Comparison of ENCODE assay signal across 27 mouse cellular contexts in genomic region chr2:174287921-174288320, GRCm38 (mm10). TPM values are rescaled to one million over a fixed set of nuclear protein-coding genes. Genes with fewer than 3 reads are reported as not detected.
A peak's percentile ranks its signal among the peaks of the same experiment; 100 is the strongest.
DNase-seq lines count a peak whose midpoint lies in the region; ATAC-seq and TF ChIP-seq lines count a peak whose summit lies in the region.
"Had no signal": no experiment of that assay in that cellular context is flagged by ENCODE, and none has a peak within 500 bp of the region (broad histone marks: within the 10 kb centered on the region; RNA-seq: fewer than 3 reads in every experiment).

No protein-coding gene starts in this region.

- TF ChIP-seq EP300 in liver, postnatal 0 days (IDR thresholded peaks at IDR 0.05; ENCODE audit: low read depth), result no peak

- no peak for DNase-seq in liver, postnatal 0 days
- no peak for DNase-seq in liver, embryonic 11.5 days (ENCODE audit: low spot score)
- DNase-seq in ES-E14 (ENCODE audit: low read depth, low spot score), result no peak
- no peak for DNase-seq in cerebellum, adult 9-10 months
- DNase-seq in adrenal gland, adult 18-20 months (ENCODE audit: low spot score in 2 of 2), result no peak
- DNase-seq: adrenal gland, adult 8-10 months; B cell, adult 2 months; cerebellum, adult 2 months; cerebellum, postnatal 36 days; embryo, embryonic 11 days; layer of hippocampus, postnatal 36 days; lung, embryonic 14.5 days; lung, postnatal 36 days; right cerebral cortex, adult 18-20 months; right cerebral cortex, postnatal 4 days; thymus, postnatal 36 days had no signal

- no peak for ATAC-seq in liver, postnatal 0 days
- ATAC-seq in liver, embryonic 11.5 days (replicated peaks; ENCODE audit: low FRiP score), result no peak
- ATAC-seq in embryonic facial prominence, embryonic 15.5 days (ENCODE audit: insufficient number of reproducible peaks, low FRiP score, low TSS enrichment, low read depth), result no peak
- ATAC-seq in neural tube, embryonic 13.5 days (ENCODE audit: low read depth), result no peak
- ATAC-seq: forebrain, embryonic 13.5 days; liver, embryonic 12.5 days; midbrain, embryonic 13.5 days had no signal

- no peak overlapping the region for H3K9ac ChIP-seq in liver, postnatal 0 days (replicated peaks)
- no peak overlapping the region for H3K9ac ChIP-seq in liver, embryonic 11.5 days (ENCODE audit: low read depth, low read length)
- H3K9ac ChIP-seq in ES-E14 (ENCODE audit: insufficient read depth, low read depth, low read length, poor library complexity, severe bottlenecking), result 0 out of 2 replicates have a peak overlapping the region, but pooled peaks have one; percentile 10
- no peak overlapping the region for H3K9ac ChIP-seq in embryonic facial prominence, embryonic 15.5 days
- H3K9ac ChIP-seq in neural tube, embryonic 13.5 days, result no peak overlapping the region
- H3K9ac ChIP-seq: forebrain, embryonic 13.5 days; hindbrain, embryonic 15.5 days; liver, embryonic 12.5 days; lung, embryonic 14.5 days; midbrain, embryonic 13.5 days; neural tube, embryonic 12.5 days had no signal

- H3K4me1 ChIP-seq in liver, postnatal 0 days (ENCODE audit: insufficient read depth), result no peaks in the 10 kb centered on the region
- H3K4me1 ChIP-seq in liver, embryonic 11.5 days (replicated peaks; ENCODE audit: control insufficient read depth, insufficient read depth, low read length), result peaks cover 10% of the 10 kb centered on the region
- peaks cover 4 to 14% of the 10 kb centered on the region in 2 experiments; a peak in 3 of 4 replicates for H3K4me1 ChIP-seq in ES-E14 (ENCODE audit: control insufficient read depth in 2 of 2, insufficient read depth in 2 of 2, low read length in 2 of 2, poor library complexity in 1 of 2)
- H3K4me1 ChIP-seq in embryonic facial prominence, embryonic 15.5 days, result peaks cover 37% of the 10 kb centered on the region
- H3K4me1 ChIP-seq in neural tube, embryonic 13.5 days (replicated peaks), result peaks cover 41% of the 10 kb centered on the region

- peaks cover 5% of the 10 kb centered on the region for H3K9me3 ChIP-seq in liver, postnatal 0 days (ENCODE audit: low read length)
- peaks cover 21% of the 10 kb centered on the region for H3K9me3 ChIP-seq in liver, embryonic 11.5 days (ENCODE audit: control insufficient read depth, low read length)
- H3K9me3 ChIP-seq in ES-E14 (ENCODE audit: control insufficient read depth, insufficient read depth, low read depth, low read length), result no peaks in the 10 kb centered on the region
- H3K9me3 ChIP-seq in embryonic facial prominence, embryonic 15.5 days (replicated peaks), result peaks cover 13% of the 10 kb centered on the region; the same call in 1 of the 2 replicates
- peaks cover 31% of the 10 kb centered on the region for H3K9me3 ChIP-seq in neural tube, embryonic 13.5 days

- H3K4me3 ChIP-seq in liver, postnatal 0 days (ENCODE audit: low read depth, low read length), result no peak overlapping the region
- H3K4me3 ChIP-seq in liver, embryonic 11.5 days (ENCODE audit: low read depth, low read length), result no peak overlapping the region
- peak overlapping the region; percentile 32 to 81 for H3K4me3 ChIP-seq in ES-E14 (ENCODE audit: insufficient read depth in 1 of 2, low read depth in 1 of 2, low read length in 2 of 2, poor library complexity in 1 of 2, severe bottlenecking in 1 of 2)
- H3K4me3 ChIP-seq in embryonic facial prominence, embryonic 15.5 days (replicated peaks), result peak overlapping the region; percentile 40; the same call in 1 of the 2 replicates
- peak overlapping the region; percentile 28; the same call in 1 of the 2 replicates for H3K4me3 ChIP-seq in neural tube, embryonic 13.5 days
- H3K4me3 ChIP-seq: forebrain, embryonic 13.5 days; heart, embryonic 10.5 days; hindbrain, embryonic 15.5 days; layer of hippocampus, adult 2 months; liver, embryonic 12.5 days; megakaryocyte, embryonic 14.5 days; midbrain, embryonic 13.5 days; neural tube, embryonic 12.5 days had no signal

- WGBS in liver, postnatal 0 days (ENCODE audit: insufficient replicate concordance), result 49% methylated on average over 7 of the region's 7 CpGs
- 44% methylated on average over 7 of the region's 7 CpGs for WGBS in liver, embryonic 11.5 days
- 43% methylated on average over 7 of the region's 7 CpGs for WGBS in embryonic facial prominence, embryonic 15.5 days
- WGBS in neural tube, embryonic 13.5 days, result 32% methylated on average over 7 of the region's 7 CpGs

- peaks cover 44% of the 10 kb centered on the region for H3K27me3 ChIP-seq in liver, postnatal 0 days (ENCODE audit: insufficient read depth, low read length)
- peaks cover 43% of the 10 kb centered on the region for H3K27me3 ChIP-seq in liver, embryonic 11.5 days (replicated peaks; ENCODE audit: control insufficient read depth, insufficient read depth, low read length)
- H3K27me3 ChIP-seq in embryonic facial prominence, embryonic 15.5 days, result peaks cover 48% of the 10 kb centered on the region
- peaks cover 63% of the 10 kb centered on the region for H3K27me3 ChIP-seq in neural tube, embryonic 13.5 days
- H3K27me3 ChIP-seq: CH12.LX had no signal

- H3K4me2 ChIP-seq in liver, postnatal 0 days (ENCODE audit: low read depth, low read length), result no peak overlapping the region
- no peak overlapping the region for H3K4me2 ChIP-seq in liver, embryonic 11.5 days
- H3K4me2 ChIP-seq in embryonic facial prominence, embryonic 15.5 days (replicated peaks), result 0 out of 2 replicates have a peak overlapping the region, but pooled peaks have one; percentile 8
- no peak overlapping the region for H3K4me2 ChIP-seq in neural tube, embryonic 13.5 days
- H3K4me2 ChIP-seq: forebrain, embryonic 13.5 days; hindbrain, embryonic 15.5 days; liver, embryonic 12.5 days; lung, embryonic 14.5 days; midbrain, embryonic 13.5 days; neural tube, embryonic 12.5 days had no signal

- TF ChIP-seq CTCF in liver, postnatal 0 days (IDR thresholded peaks at IDR 0.05; ENCODE audit: low read depth), result no peak

- H3K36me3 ChIP-seq in liver, postnatal 0 days (replicated peaks; ENCODE audit: insufficient read depth, low read length), result peaks cover 28% of the 10 kb centered on the region
- peaks cover 53% of the 10 kb centered on the region for H3K36me3 ChIP-seq in liver, embryonic 11.5 days (ENCODE audit: control insufficient read depth, insufficient read depth, low read length)
- peaks cover 42% of the 10 kb centered on the region for H3K36me3 ChIP-seq in ES-E14 (ENCODE audit: control insufficient read depth, insufficient read depth, low read length, poor library complexity, severe bottlenecking)
- H3K36me3 ChIP-seq in embryonic facial prominence, embryonic 15.5 days, result peaks cover 51% of the 10 kb centered on the region
- peaks cover 51% of the 10 kb centered on the region for H3K36me3 ChIP-seq in neural tube, embryonic 13.5 days

- peak overlapping the region; percentile 23; the same call in 1 of the 2 replicates for H3K27ac ChIP-seq in liver, postnatal 0 days (ENCODE audit: low read depth)
- H3K27ac ChIP-seq in liver, embryonic 11.5 days (ENCODE audit: low read depth, low read length), result no peak overlapping the region
- H3K27ac ChIP-seq in ES-E14 (ENCODE audit: insufficient read depth, low read depth, low read length, poor library complexity, severe bottlenecking), result peak overlapping the region; percentile 76; the same call in 1 of the 2 replicates
- H3K27ac ChIP-seq in embryonic facial prominence, embryonic 15.5 days (replicated peaks), result no peak overlapping the region
- no peak overlapping the region for H3K27ac ChIP-seq in neural tube, embryonic 13.5 days (replicated peaks)
- H3K27ac ChIP-seq: forebrain, embryonic 13.5 days; heart, embryonic 10.5 days; hindbrain, embryonic 15.5 days; layer of hippocampus, adult 2 months; liver, embryonic 12.5 days; midbrain, embryonic 13.5 days; neural tube, embryonic 12.5 days had no signal

- in situ Hi-C loops in ES-E14 (cut with MboI; ENCODE audit: low sequenced_read_pairs in 2 of 2, unreplicated experiment in 2 of 2), result loop anchor here in 1 of 2 experiments (25.0 kb wide), 1 partner anchor 701 kb away; the partner anchor contains the start of gene Ankrd60

TF ChIP-seq in ES-E14, 5 proteins besides CTCF, POLR2A, EP300 and RAD21:
- no peak for TF ChIP-seq ZC3H11A (IDR thresholded peaks at IDR 0.05; ENCODE audit: borderline replicate concordance, low read depth, low read length)
- no peak for TF ChIP-seq ZNF384 (IDR thresholded peaks at IDR 0.05; ENCODE audit: low read depth, low read length)
- no peak for TF ChIP-seq HCFC1 (IDR thresholded peaks at IDR 0.05; ENCODE audit: borderline replicate concordance, insufficient read depth, low read length)
- no peak for TF ChIP-seq CHD2 (IDR thresholded peaks at IDR 0.05; ENCODE audit: low read depth, low read length)
- TF ChIP-seq MAFK (IDR thresholded peaks at IDR 0.05; ENCODE audit: insufficient read depth, low read depth, low read length), result no peak

RNA-seq across cellular contexts. Expression of gene Gnas, which starts 3.8 kb away (rescaled TPM):
- polyA plus RNA-seq in liver, postnatal 0 days (2015; fragmentation: Nextera tagmentation; extraction: Ambion mirVana), result 332 and 343 TPM in 2 replicates
- 729 and 742 TPM in 2 replicates for polyA plus RNA-seq in liver, embryonic 11.5 days (2014; fragmentation: Nextera tagmentation; extraction: Ambion mirVana)
- total RNA-seq in ES-E14 (2012; rRNA removed), result 196 and 202 TPM in 2 replicates
- 2,102 and 2,156 TPM in 2 replicates for polyA plus RNA-seq in embryonic facial prominence, embryonic 15.5 days (2015; fragmentation: Nextera tagmentation; extraction: Ambion mirVana)
- polyA plus RNA-seq in neural tube, embryonic 13.5 days (2015; fragmentation: Nextera tagmentation; extraction: Ambion mirVana), result 1,617 and 1,631 TPM in 2 replicates
- total RNA-seq in adrenal gland, adult 18-20 months (2021), result 1,000 to 10,000 TPM; 2,555 to 2,708 TPM

RNA-seq across cellular contexts. Expression of gene Gm20721, which starts 58.6 kb away (rescaled TPM):
- 1.3 and 2.9 TPM in 2 replicates for polyA plus RNA-seq in liver, postnatal 0 days (2015; fragmentation: Nextera tagmentation; extraction: Ambion mirVana)
- 7.3 and 7.7 TPM in 2 replicates for polyA plus RNA-seq in liver, embryonic 11.5 days (2014; fragmentation: Nextera tagmentation; extraction: Ambion mirVana)
- total RNA-seq in ES-E14 (2012; rRNA removed), result 15.6 and 17.7 TPM in 2 replicates
- 26.0 and 38.6 TPM in 2 replicates for polyA plus RNA-seq in embryonic facial prominence, embryonic 15.5 days (2015; fragmentation: Nextera tagmentation; extraction: Ambion mirVana)
- 14.3 and 28.0 TPM in 2 replicates for polyA plus RNA-seq in neural tube, embryonic 13.5 days (2015; fragmentation: Nextera tagmentation; extraction: Ambion mirVana)
- total RNA-seq in adrenal gland, adult 18-20 months (2021), result 1 to 10 TPM; 1.3 to 1.7 TPM

Comparison
In these comparisons a context has a peak if more than half of its experiments do, and no peak if none do; other contexts are left out.
1. H3K27ac ChIP-seq: peak in liver, postnatal 0 days (single experiment) and ES-E14 (single experiment); none in liver, embryonic 11.5 days (single experiment), embryonic facial prominence, embryonic 15.5 days (single experiment) and neural tube, embryonic 13.5 days (single experiment).
2. H3K4me3 ChIP-seq: peak in ES-E14 (2 of 2), embryonic facial prominence, embryonic 15.5 days (single experiment) and neural tube, embryonic 13.5 days (single experiment); none in liver, postnatal 0 days (single experiment) and liver, embryonic 11.5 days (single experiment).